In the genomic region with DNA sequence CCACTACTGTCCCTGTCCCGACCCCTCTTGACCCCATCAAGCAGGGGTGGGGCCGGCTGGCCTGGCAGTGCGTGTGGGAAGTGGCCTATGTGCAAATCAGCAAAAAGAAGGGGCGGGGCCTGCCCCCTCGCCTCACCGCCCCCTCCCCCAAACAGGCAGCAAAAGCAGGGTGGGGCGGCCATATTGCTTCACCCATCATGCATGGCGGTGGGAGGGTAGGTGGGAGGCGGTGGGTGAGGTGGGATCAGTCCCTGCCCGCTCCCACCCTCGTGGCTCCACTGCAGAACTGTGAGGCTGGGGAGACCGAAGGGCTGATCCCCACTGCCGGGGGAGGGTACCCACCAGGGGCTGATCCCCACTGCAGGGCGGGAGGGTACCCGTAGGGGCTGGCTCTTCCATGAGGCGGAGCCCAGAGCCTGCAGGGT, we compare ENCODE assay signal across 14 mouse cellular contexts. TPM values are rescaled to one million over a fixed set of nuclear protein-coding genes. Genes with fewer than 3 reads are reported as not detected.
A peak's percentile ranks its signal among the peaks of the same experiment; 100 is the strongest.
DNase-seq lines count a peak whose midpoint lies in the region; ATAC-seq lines count a peak whose summit lies in the region.
"Had no signal": no experiment of that assay in that cellular context is flagged by ENCODE, and none has a peak within 500 bp of the region (broad histone marks: within the 10 kb centered on the region; RNA-seq: fewer than 3 reads in every experiment).

No protein-coding gene starts in this region.

- no peak overlapping the region for H3K4me3 ChIP-seq in midbrain, embryonic 11.5 days (ENCODE audit: low read depth, low read length)
- H3K4me3 ChIP-seq in midbrain, embryonic 15.5 days = no peak overlapping the region
- no peak overlapping the region for H3K4me3 ChIP-seq in embryonic facial prominence, embryonic 13.5 days
- no peak overlapping the region for H3K4me3 ChIP-seq in midbrain, embryonic 13.5 days (replicated peaks)
- H3K4me3 ChIP-seq: neural tube, embryonic 13.5 days had no signal

- DNase-seq in gastrocnemius, postnatal 25 days = peak; percentile 36
- DNase-seq in gastrocnemius, postnatal 14 days = no peak
- DNase-seq in midbrain, embryonic 11.5 days (ENCODE audit: low spot score, missing footprints) = no peak
- DNase-seq in urinary bladder, postnatal 25 days (ENCODE audit: low spot score) = no peak
- DNase-seq in adrenal gland, adult 18-20 months (ENCODE audit: low spot score in 2 of 2) = no peak
- DNase-seq: adrenal gland, adult 2 months; gastrocnemius, postnatal 10 days; lung, postnatal 10 days had no signal

- no peaks in the 10 kb centered on the region for H3K9me3 ChIP-seq in midbrain, embryonic 11.5 days (ENCODE audit: control insufficient read depth, low read length)
- no peaks in the 10 kb centered on the region for H3K9me3 ChIP-seq in midbrain, embryonic 15.5 days
- H3K9me3 ChIP-seq in embryonic facial prominence, embryonic 13.5 days = no peaks in the 10 kb centered on the region
- no peaks in the 10 kb centered on the region for H3K9me3 ChIP-seq in midbrain, embryonic 13.5 days
- H3K9me3 ChIP-seq: neural tube, embryonic 13.5 days had no signal

- H3K27ac ChIP-seq in midbrain, embryonic 11.5 days (ENCODE audit: low read depth, low read length) = no peak overlapping the region
- H3K27ac ChIP-seq in midbrain, embryonic 15.5 days = no peak overlapping the region
- H3K27ac ChIP-seq in embryonic facial prominence, embryonic 13.5 days = no peak overlapping the region
- H3K27ac ChIP-seq in midbrain, embryonic 13.5 days = no peak overlapping the region
- H3K27ac ChIP-seq: neural tube, embryonic 13.5 days had no signal

- no peak overlapping the region for H3K9ac ChIP-seq in midbrain, embryonic 11.5 days (ENCODE audit: low read length)
- no peak overlapping the region for H3K9ac ChIP-seq in midbrain, embryonic 15.5 days
- H3K9ac ChIP-seq in embryonic facial prominence, embryonic 13.5 days = no peak overlapping the region
- peak overlapping the region; percentile 16; the same call in 1 of the 2 replicates for H3K9ac ChIP-seq in midbrain, embryonic 13.5 days (replicated peaks)
- H3K9ac ChIP-seq: neural tube, embryonic 13.5 days had no signal

- H3K27me3 ChIP-seq in midbrain, embryonic 11.5 days (ENCODE audit: control insufficient read depth, insufficient read depth, low read length) = no peaks in the 10 kb centered on the region
- H3K27me3 ChIP-seq in midbrain, embryonic 15.5 days (replicated peaks) = peaks cover 3% of the 10 kb centered on the region; the same call in 1 of the 2 replicates
- no peaks in the 10 kb centered on the region for H3K27me3 ChIP-seq in embryonic facial prominence, embryonic 13.5 days
- 0 out of 2 replicates have a peak, but pooled peaks cover 11% of the 10 kb centered on the region for H3K27me3 ChIP-seq in midbrain, embryonic 13.5 days

- H3K4me1 ChIP-seq in midbrain, embryonic 11.5 days (ENCODE audit: control insufficient read depth, insufficient read depth, low read length) = 0 out of 2 replicates have a peak, but pooled peaks cover 4% of the 10 kb centered on the region
- H3K4me1 ChIP-seq in midbrain, embryonic 15.5 days = no peaks in the 10 kb centered on the region
- H3K4me1 ChIP-seq in embryonic facial prominence, embryonic 13.5 days = peaks cover 20% of the 10 kb centered on the region
- H3K4me1 ChIP-seq in midbrain, embryonic 13.5 days (replicated peaks) = no peaks in the 10 kb centered on the region; the same call in 1 of the 2 replicates

- WGBS in midbrain, embryonic 11.5 days = 34% methylated on average over 16 of the region's 16 CpGs
- 39% methylated on average over 14 of the region's 16 CpGs for WGBS in midbrain, embryonic 15.5 days
- 48% methylated on average over 16 of the region's 16 CpGs for WGBS in embryonic facial prominence, embryonic 13.5 days
- 39% methylated on average over 16 of the region's 16 CpGs for WGBS in midbrain, embryonic 13.5 days

- intact Hi-C loops in gastrocnemius, postnatal 14 days (cut with DNase I; ENCODE audit: low total_unique reads) = no loop called here

- peak; percentile 59 for ATAC-seq in midbrain, embryonic 11.5 days (ENCODE audit: low FRiP score)
- no peak for ATAC-seq in midbrain, embryonic 15.5 days (replicated peaks)
- no peak for ATAC-seq in embryonic facial prominence, embryonic 13.5 days (ENCODE audit: insufficient number of reproducible peaks, insufficient read depth, low FRiP score, low TSS enrichment, low read depth)
- ATAC-seq in midbrain, embryonic 13.5 days = peak; percentile 60; the same call in 1 of the 2 replicates
- ATAC-seq: inflammation-experienced regulatory T-cells, adult 6 months had no signal

- H3K4me2 ChIP-seq in midbrain, embryonic 11.5 days = no peak overlapping the region
- no peak overlapping the region for H3K4me2 ChIP-seq in midbrain, embryonic 15.5 days
- 0 out of 2 replicates have a peak overlapping the region, but pooled peaks have one; percentile 2 for H3K4me2 ChIP-seq in embryonic facial prominence, embryonic 13.5 days
- H3K4me2 ChIP-seq in midbrain, embryonic 13.5 days (replicated peaks) = no peak overlapping the region
- H3K4me2 ChIP-seq: neural tube, embryonic 13.5 days had no signal

- H3K36me3 ChIP-seq in midbrain, embryonic 11.5 days (ENCODE audit: control insufficient read depth, insufficient read depth, low read length) = no peaks in the 10 kb centered on the region
- no peaks in the 10 kb centered on the region for H3K36me3 ChIP-seq in midbrain, embryonic 15.5 days (replicated peaks)
- H3K36me3 ChIP-seq in embryonic facial prominence, embryonic 13.5 days = no peaks in the 10 kb centered on the region
- no peaks in the 10 kb centered on the region for H3K36me3 ChIP-seq in midbrain, embryonic 13.5 days
- H3K36me3 ChIP-seq: neural tube, embryonic 13.5 days had no signal

RNA-seq across cellular contexts. Expression of gene Hpn, which starts 1.6 kb away (rescaled TPM):
- total RNA-seq in gastrocnemius, postnatal 25 days (2021) = 10 to 100 TPM; 15.5 to 17.3 TPM
- total RNA-seq in gastrocnemius, postnatal 14 days (2021) = 1 to 10 TPM; 7.6 to 9.6 TPM
- polyA plus RNA-seq in midbrain, embryonic 11.5 days (2014; fragmentation: Nextera tagmentation; extraction: Ambion mirVana) = 0.44 and 1.2 TPM in 2 replicates
- polyA plus RNA-seq in midbrain, embryonic 15.5 days (2015; fragmentation: Nextera tagmentation; extraction: Ambion mirVana) = 0.47 and 0.80 TPM in 2 replicates
- 5.6 and 6.4 TPM in 2 replicates for polyA plus RNA-seq in embryonic facial prominence, embryonic 13.5 days (2015; fragmentation: Nextera tagmentation; extraction: Ambion mirVana)
- 0.18 and 0.59 TPM in 2 replicates for polyA plus RNA-seq in midbrain, embryonic 13.5 days (2015; fragmentation: Nextera tagmentation; extraction: Ambion mirVana)
- total RNA-seq in adrenal gland, adult 18-20 months (2021) = 1 to 10 TPM; 1.2 to 1.4 TPM

RNA-seq across cellular contexts. Expression of gene Scn1b, which starts 10.1 kb away (rescaled TPM):
- 100 to 1,000 TPM; 787 to 821 TPM for total RNA-seq in gastrocnemius, postnatal 25 days (2021)
- total RNA-seq in gastrocnemius, postnatal 14 days (2021) = 100 to 1,000 TPM; 443 to 446 TPM
- 0.52 and 1.1 TPM in 2 replicates for polyA plus RNA-seq in midbrain, embryonic 11.5 days (2014; fragmentation: Nextera tagmentation; extraction: Ambion mirVana)
- 9.2 and 9.9 TPM in 2 replicates for polyA plus RNA-seq in midbrain, embryonic 15.5 days (2015; fragmentation: Nextera tagmentation; extraction: Ambion mirVana)
- 4.3 and 4.8 TPM in 2 replicates for polyA plus RNA-seq in embryonic facial prominence, embryonic 13.5 days (2015; fragmentation: Nextera tagmentation; extraction: Ambion mirVana)
- polyA plus RNA-seq in midbrain, embryonic 13.5 days (2015; fragmentation: Nextera tagmentation; extraction: Ambion mirVana) = 1.2 and 2.7 TPM in 2 replicates
- total RNA-seq in adrenal gland, adult 18-20 months (2021) = 10 to 100 TPM; 13.5 to 24.9 TPM
- total RNA-seq: common myeloid progenitor, adult 5-6 weeks had no signal

RNA-seq across cellular contexts. Expression of gene Gramd1a, which starts 39.0 kb away (rescaled TPM):
- 10 to 100 TPM; 40.5 to 41.2 TPM for total RNA-seq in gastrocnemius, postnatal 25 days (2021)
- 10 to 100 TPM; 23.9 to 36.8 TPM for total RNA-seq in gastrocnemius, postnatal 14 days (2021)
- polyA plus RNA-seq in midbrain, embryonic 11.5 days (2014; fragmentation: Nextera tagmentation; extraction: Ambion mirVana) = 104 and 109 TPM in 2 replicates
- 262 and 274 TPM in 2 replicates for polyA plus RNA-seq in midbrain, embryonic 15.5 days (2015; fragmentation: Nextera tagmentation; extraction: Ambion mirVana)
- 82.6 and 84.8 TPM in 2 replicates for polyA plus RNA-seq in embryonic facial prominence, embryonic 13.5 days (2015; fragmentation: Nextera tagmentation; extraction: Ambion mirVana)
- 213 and 241 TPM in 2 replicates for polyA plus RNA-seq in midbrain, embryonic 13.5 days (2015; fragmentation: Nextera tagmentation; extraction: Ambion mirVana)
- 10 to 100 TPM; 41.9 to 51.7 TPM for total RNA-seq in adrenal gland, adult 18-20 months (2021)

RNA-seq across cellular contexts. Expression of gene Fxyd3, which starts 40.2 kb away (rescaled TPM):
- 1 to 10 TPM; 1.7 to 3.2 TPM for total RNA-seq in gastrocnemius, postnatal 25 days (2021)
- total RNA-seq in gastrocnemius, postnatal 14 days (2021) = 1 to 10 TPM; 1.9 to 3.3 TPM
- 1.8 and 2.3 TPM in 2 replicates for polyA plus RNA-seq in midbrain, embryonic 11.5 days (2014; fragmentation: Nextera tagmentation; extraction: Ambion mirVana)
- not detected in 2 replicates for polyA plus RNA-seq in midbrain, embryonic 15.5 days (2015; fragmentation: Nextera tagmentation; extraction: Ambion mirVana)
- polyA plus RNA-seq in embryonic facial prominence, embryonic 13.5 days (2015; fragmentation: Nextera tagmentation; extraction: Ambion mirVana) = 55.9 and 59.6 TPM in 2 replicates
- polyA plus RNA-seq in midbrain, embryonic 13.5 days (2015; fragmentation: Nextera tagmentation; extraction: Ambion mirVana) = 0.47 TPM in 1 of 2 replicates, not detected in the other
- total RNA-seq in adrenal gland, adult 18-20 months (2021) = 1 to 10 TPM; 1.4 to 4.4 TPM
- total RNA-seq: common myeloid progenitor, adult 5-6 weeks had no signal

RNA-seq across cellular contexts. Expression of gene Lgi4, which starts 57.6 kb away (rescaled TPM):
- total RNA-seq in gastrocnemius, postnatal 25 days (2021) = 1 to 10 TPM; 4.1 to 5.4 TPM
- total RNA-seq in gastrocnemius, postnatal 14 days (2021) = 1 to 10 TPM; 6.2 to 8.7 TPM
- 0.58 and 0.85 TPM in 2 replicates for polyA plus RNA-seq in midbrain, embryonic 11.5 days (2014; fragmentation: Nextera tagmentation; extraction: Ambion mirVana)
- polyA plus RNA-seq in midbrain, embryonic 15.5 days (2015; fragmentation: Nextera tagmentation; extraction: Ambion mirVana) = 0.19 and 0.22 TPM in 2 replicates
- 1.3 and 1.7 TPM in 2 replicates for polyA plus RNA-seq in embryonic facial prominence, embryonic 13.5 days (2015; fragmentation: Nextera tagmentation; extraction: Ambion mirVana)
- polyA plus RNA-seq in midbrain, embryonic 13.5 days (2015; fragmentation: Nextera tagmentation; extraction: Ambion mirVana) = 0.16 and 0.30 TPM in 2 replicates
- total RNA-seq in adrenal gland, adult 18-20 months (2021) = 1 to 10 TPM; 3.0 to 8.1 TPM
- total RNA-seq: common myeloid progenitor, adult 5-6 weeks had no signal

Comparison
In these comparisons a context has a peak if more than half of its experiments do, and no peak if none do; other contexts are left out.
1. ATAC-seq: peak in midbrain, embryonic 11.5 days (single experiment) and midbrain, embryonic 13.5 days (single experiment); none in midbrain, embryonic 15.5 days (single experiment) and embryonic facial prominence, embryonic 13.5 days (single experiment).